Mouse (Mus musculus) adrenal gland, adult (tissue): ENCODE measurements around the gene Pip4k2c.

Experiments used
- DNase-seq, 2 experiments: peaks; one replicate each; pipeline ENCODE4 v3.0.0; 2022 to 2023; ENCODE audit warnings: low spot score in 1 of 2; ENCODE audit not compliant: inconsistent age in 2 of 2

Gene Pip4k2c

GRCm38 (mm10) chr10:127211414-127211854, at the start of gene Pip4k2c:
Gene Pip4k2c (minus strand): TSS chr10:127211585.
- peak; percentile 96 to 97 for DNase-seq

- no peak for DNase-seq
These were observed 47.1 kb upstream of the Pip4k2c start for GRCm38 (mm10) chr10:127258489-127258888.

- DNase-seq = no peak
These were observed 46.4 kb upstream of the Pip4k2c start for GRCm38 (mm10) chr10:127257790-127258189.

GRCm38 (mm10) chr10:127255625-127256345, 44.4 kb upstream of the Pip4k2c start:
- DNase-seq = peak; percentile 45 to 82

GRCm38 (mm10) chr10:127250810-127251209, 39.4 kb upstream of the Pip4k2c start:
- no peak for DNase-seq

GRCm38 (mm10) chr10:127238241-127238824, 26.9 kb upstream of the Pip4k2c start:
- no peak for DNase-seq

- DNase-seq = no peak
These were observed 25.2 kb upstream of the Pip4k2c start for GRCm38 (mm10) chr10:127236541-127236940.

- no peak for DNase-seq
These were observed 21.8 kb upstream of the Pip4k2c start for GRCm38 (mm10) chr10:127233141-127233540.

GRCm38 (mm10) chr10:127231741-127232140, 20.4 kb upstream of the Pip4k2c start:
- no peak for DNase-seq

GRCm38 (mm10) chr10:127230693-127231092, 19.3 kb upstream of the Pip4k2c start:
- DNase-seq = no peak

- DNase-seq = peak; percentile 29 to 90
These were observed 17.5 kb upstream of the Pip4k2c start for GRCm38 (mm10) chr10:127228897-127229296.

- no peak for DNase-seq
These were observed 15.8 kb upstream of the Pip4k2c start for GRCm38 (mm10) chr10:127227163-127227562.

GRCm38 (mm10) chr10:127226318-127226895, 15.0 kb upstream of the Pip4k2c start:
- DNase-seq = peak; percentile 55 to 83

GRCm38 (mm10) chr10:127225732-127226131, 14.3 kb upstream of the Pip4k2c start:
- no peak for DNase-seq

GRCm38 (mm10) chr10:127225213-127225612, 13.8 kb upstream of the Pip4k2c start:
- no peak for DNase-seq

GRCm38 (mm10) chr10:127218339-127218738, 7.0 kb upstream of the Pip4k2c start:
- DNase-seq = no peak

GRCm38 (mm10) chr10:127217177-127217576, 5.8 kb upstream of the Pip4k2c start:
- no peak for DNase-seq

- no peak for DNase-seq
These were observed 5.1 kb upstream of the Pip4k2c start for GRCm38 (mm10) chr10:127216456-127216855.

- no peak for DNase-seq
These were observed 3.0 kb upstream of the Pip4k2c start for GRCm38 (mm10) chr10:127214422-127214803.

- DNase-seq = no peak
These were observed 2.5 kb upstream of the Pip4k2c start for GRCm38 (mm10) chr10:127213704-127214421.

- DNase-seq = peak in 1 of 2 experiments; percentile 24
These were observed 1.9 kb upstream of the Pip4k2c start for GRCm38 (mm10) chr10:127213272-127213671.
